Mouse (Mus musculus): Measurements from ENCODE around the gene Ror1. TPM values are rescaled to one million over a fixed set of nuclear protein-coding genes. Genes with fewer than 3 reads are reported as not detected.

Gene Ror1
- polyA plus RNA-seq, 1 experiment from 2014 or later: 1.5 TPM

- WGBS: 61% methylated on average over 5 of the region's 5 CpGs
- H3K4me3 ChIP-seq (replicated peaks; ENCODE audit: low read length): no peak overlapping the region
- no peaks in the 10 kb centered on the region for H3K9me3 ChIP-seq (ENCODE audit: control insufficient read depth, low read length)
- no peaks in the 10 kb centered on the region for H3K36me3 ChIP-seq (replicated peaks; ENCODE audit: control insufficient read depth, insufficient read depth)
- no peaks in the 10 kb centered on the region; the same call in 1 of the 2 replicates for H3K4me1 ChIP-seq (replicated peaks; ENCODE audit: control insufficient read depth, insufficient read depth, low read length)
- DNase-seq (ENCODE audit: low spot score) (no peak), ATAC-seq (ENCODE audit: low FRiP score) (no peak)
- no peak overlapping the region for H3K27ac ChIP-seq
- no peak overlapping the region for H3K9ac ChIP-seq
- no peaks in the 10 kb centered on the region for H3K27me3 ChIP-seq (ENCODE audit: control insufficient read depth, insufficient read depth, low read length)
- H3K4me2 ChIP-seq (replicated peaks): no peak overlapping the region
These were observed 260.0 kb downstream of the Ror1 start for GRCm38 (mm10) chr4:100355566-100355965.

- Histone ChIP-seq H3K36me3 (replicated peaks; ENCODE audit: control insufficient read depth, insufficient read depth) (no peaks in the 10 kb centered on the region), H3K9ac (no peak overlapping the region), H3K4me3 (replicated peaks; ENCODE audit: low read length) (no peak overlapping the region), H3K9me3 (ENCODE audit: control insufficient read depth, low read length) (no peaks in the 10 kb centered on the region), H3K4me1 (replicated peaks; ENCODE audit: control insufficient read depth, insufficient read depth, low read length) (no peaks in the 10 kb centered on the region; the same call in 1 of the 2 replicates), H3K27ac (no peak overlapping the region), H3K4me2 (replicated peaks) (no peak overlapping the region), H3K27me3 (ENCODE audit: control insufficient read depth, insufficient read depth, low read length) (no peaks in the 10 kb centered on the region)
- 82% methylated on average over 4 of the region's 4 CpGs for WGBS
- no peak for DNase-seq (ENCODE audit: low spot score)
- no peak for ATAC-seq (ENCODE audit: low FRiP score)
These were observed 262.4 kb downstream of the Ror1 start for GRCm38 (mm10) chr4:100357881-100358589.

GRCm38 (mm10) chr4:100363666-100364065 lies 268.1 kb downstream of the Ror1 start:
- Histone ChIP-seq H3K9me3 (ENCODE audit: control insufficient read depth, low read length) (no peaks in the 10 kb centered on the region), H3K4me2 (replicated peaks) (no peak overlapping the region), H3K27me3 (ENCODE audit: control insufficient read depth, insufficient read depth, low read length) (no peaks in the 10 kb centered on the region), H3K36me3 (replicated peaks; ENCODE audit: control insufficient read depth, insufficient read depth) (no peaks in the 10 kb centered on the region), H3K4me3 (replicated peaks; ENCODE audit: low read length) (no peak overlapping the region), H3K27ac (no peak overlapping the region), H3K4me1 (replicated peaks; ENCODE audit: control insufficient read depth, insufficient read depth, low read length) (no peaks in the 10 kb centered on the region), H3K9ac (no peak overlapping the region)
- 94% methylated on average over 7 of the region's 7 CpGs for WGBS
- no peak for ATAC-seq (ENCODE audit: low FRiP score)
- DNase-seq (ENCODE audit: low spot score): no peak

- no peak for ATAC-seq (ENCODE audit: low FRiP score)
- Histone ChIP-seq H3K4me2 (replicated peaks) (no peak overlapping the region), H3K9me3 (ENCODE audit: control insufficient read depth, low read length) (no peaks in the 10 kb centered on the region), H3K9ac (no peak overlapping the region), H3K4me1 (replicated peaks; ENCODE audit: control insufficient read depth, insufficient read depth, low read length) (0 out of 2 replicates have a peak, but pooled peaks cover 4% of the 10 kb centered on the region), H3K36me3 (replicated peaks; ENCODE audit: control insufficient read depth, insufficient read depth) (no peaks in the 10 kb centered on the region), H3K4me3 (replicated peaks; ENCODE audit: low read length) (no peak overlapping the region), H3K27me3 (ENCODE audit: control insufficient read depth, insufficient read depth, low read length) (no peaks in the 10 kb centered on the region), H3K27ac (no peak overlapping the region)
- 84% methylated on average over 2 of the region's 2 CpGs for WGBS
- no peak for DNase-seq (ENCODE audit: low spot score)
These were observed 273.1 kb downstream of the Ror1 start for GRCm38 (mm10) chr4:100368691-100369090.

GRCm38 (mm10) chr4:100369541-100370174 lies 274.1 kb downstream of the Ror1 start:
- Histone ChIP-seq H3K4me1 (replicated peaks; ENCODE audit: control insufficient read depth, insufficient read depth, low read length) (0 out of 2 replicates have a peak, but pooled peaks cover 4% of the 10 kb centered on the region), H3K4me2 (replicated peaks) (no peak overlapping the region), H3K27me3 (ENCODE audit: control insufficient read depth, insufficient read depth, low read length) (no peaks in the 10 kb centered on the region), H3K9ac (no peak overlapping the region), H3K27ac (no peak overlapping the region), H3K4me3 (replicated peaks; ENCODE audit: low read length) (no peak overlapping the region), H3K36me3 (replicated peaks; ENCODE audit: control insufficient read depth, insufficient read depth) (no peaks in the 10 kb centered on the region), H3K9me3 (ENCODE audit: control insufficient read depth, low read length) (no peaks in the 10 kb centered on the region)
- no peak for ATAC-seq (ENCODE audit: low FRiP score)
- no peak for DNase-seq (ENCODE audit: low spot score)
- 87% methylated on average over 7 of the region's 7 CpGs for WGBS

- Histone ChIP-seq H3K4me1 (replicated peaks; ENCODE audit: control insufficient read depth, insufficient read depth, low read length) (0 out of 2 replicates have a peak, but pooled peaks cover 4% of the 10 kb centered on the region), H3K4me2 (replicated peaks) (no peak overlapping the region), H3K9me3 (ENCODE audit: control insufficient read depth, low read length) (no peaks in the 10 kb centered on the region), H3K4me3 (replicated peaks; ENCODE audit: low read length) (no peak overlapping the region), H3K27ac (no peak overlapping the region; the same call in 1 of the 2 replicates), H3K9ac (no peak overlapping the region), H3K27me3 (ENCODE audit: control insufficient read depth, insufficient read depth, low read length) (no peaks in the 10 kb centered on the region), H3K36me3 (replicated peaks; ENCODE audit: control insufficient read depth, insufficient read depth) (no peaks in the 10 kb centered on the region)
- DNase-seq (ENCODE audit: low spot score): no peak
- WGBS: 61% methylated on average over 11 of the region's 11 CpGs
- ATAC-seq (ENCODE audit: low FRiP score): no peak
These were observed 277.2 kb downstream of the Ror1 start for GRCm38 (mm10) chr4:100372806-100373205.

GRCm38 (mm10) chr4:100373780-100374179 lies 278.2 kb downstream of the Ror1 start:
- no peaks in the 10 kb centered on the region for H3K9me3 ChIP-seq (ENCODE audit: control insufficient read depth, low read length)
- H3K27ac ChIP-seq: no peak overlapping the region
- H3K4me2 ChIP-seq (replicated peaks): no peak overlapping the region
- H3K36me3 ChIP-seq (replicated peaks; ENCODE audit: control insufficient read depth, insufficient read depth): no peaks in the 10 kb centered on the region
- no peak overlapping the region for H3K4me3 ChIP-seq (replicated peaks; ENCODE audit: low read length)
- no peaks in the 10 kb centered on the region for H3K27me3 ChIP-seq (ENCODE audit: control insufficient read depth, insufficient read depth, low read length)
- 0 out of 2 replicates have a peak, but pooled peaks cover 4% of the 10 kb centered on the region for H3K4me1 ChIP-seq (replicated peaks; ENCODE audit: control insufficient read depth, insufficient read depth, low read length)
- DNase-seq (ENCODE audit: low spot score) (no peak), ATAC-seq (ENCODE audit: low FRiP score) (no peak)
- WGBS: 84% methylated on average over 4 of the region's 4 CpGs
- no peak overlapping the region for H3K9ac ChIP-seq

GRCm38 (mm10) chr4:100375286-100375685 lies 279.7 kb downstream of the Ror1 start:
- no peaks in the 10 kb centered on the region for H3K27me3 ChIP-seq (ENCODE audit: control insufficient read depth, insufficient read depth, low read length)
- H3K4me2 ChIP-seq (replicated peaks): no peak overlapping the region
- ATAC-seq (ENCODE audit: low FRiP score) (no peak), DNase-seq (ENCODE audit: low spot score) (no peak)
- 0 out of 2 replicates have a peak, but pooled peaks cover 4% of the 10 kb centered on the region for H3K4me1 ChIP-seq (replicated peaks; ENCODE audit: control insufficient read depth, insufficient read depth, low read length)
- H3K36me3 ChIP-seq (replicated peaks; ENCODE audit: control insufficient read depth, insufficient read depth): no peaks in the 10 kb centered on the region
- no peak overlapping the region for H3K27ac ChIP-seq
- WGBS: 77% methylated on average over 5 of the region's 5 CpGs
- no peak overlapping the region for H3K9ac ChIP-seq
- H3K9me3 ChIP-seq (ENCODE audit: control insufficient read depth, low read length): no peaks in the 10 kb centered on the region
- no peak overlapping the region for H3K4me3 ChIP-seq (replicated peaks; ENCODE audit: low read length)

- Histone ChIP-seq H3K36me3 (replicated peaks; ENCODE audit: control insufficient read depth, insufficient read depth) (no peaks in the 10 kb centered on the region), H3K4me3 (replicated peaks; ENCODE audit: low read length) (no peak overlapping the region), H3K27ac (no peak overlapping the region), H3K4me2 (replicated peaks) (no peak overlapping the region), H3K9ac (no peak overlapping the region), H3K4me1 (replicated peaks; ENCODE audit: control insufficient read depth, insufficient read depth, low read length) (0 out of 2 replicates have a peak, but pooled peaks cover 4% of the 10 kb centered on the region), H3K9me3 (ENCODE audit: control insufficient read depth, low read length) (no peaks in the 10 kb centered on the region), H3K27me3 (ENCODE audit: control insufficient read depth, insufficient read depth, low read length) (no peaks in the 10 kb centered on the region)
- 69% methylated on average over 6 of the region's 6 CpGs for WGBS
- no peak for DNase-seq (ENCODE audit: low spot score)
- no peak for ATAC-seq (ENCODE audit: low FRiP score)
These were observed 280.6 kb downstream of the Ror1 start for GRCm38 (mm10) chr4:100376163-100376562.

Measured in hindbrain, embryonic 14.5 days (tissue).